In genomic region chr2:157367991-157368390, GRCm38 (mm10) we compare ENCODE assay signal across 8 mouse cellular contexts. TPM values are rescaled to one million over a fixed set of nuclear protein-coding genes. Genes with fewer than 3 reads are reported as not detected.
DNase-seq lines count a peak whose midpoint lies in the region; ATAC-seq and TF ChIP-seq lines count a peak whose summit lies in the region.

No protein-coding gene starts in this region.

- peak overlapping the region; percentile 95 for H3K9ac ChIP-seq in heart, embryonic 13.5 days
- peak overlapping the region; percentile 94 for H3K9ac ChIP-seq in ES-E14 (ENCODE audit: insufficient read depth, low read depth, low read length, poor library complexity, severe bottlenecking)
- H3K9ac ChIP-seq in forebrain, embryonic 16.5 days (replicated peaks; ENCODE audit: low read depth, low read length): peak overlapping the region; percentile 93
- H3K9ac ChIP-seq in liver, embryonic 16.5 days (ENCODE audit: low read depth, low read length): peak overlapping the region; percentile 90

- H3K4me2 ChIP-seq in heart, embryonic 13.5 days: peak overlapping the region; percentile 81
- H3K4me2 ChIP-seq in forebrain, embryonic 16.5 days (ENCODE audit: low read length): peak overlapping the region; percentile 93
- H3K4me2 ChIP-seq in liver, embryonic 16.5 days (ENCODE audit: low read depth, low read length): peak overlapping the region; percentile 70

- peak overlapping the region; percentile 90 for H3K27ac ChIP-seq in heart, embryonic 13.5 days (replicated peaks)
- H3K27ac ChIP-seq in ES-E14 (ENCODE audit: insufficient read depth, low read depth, low read length, poor library complexity, severe bottlenecking): peak overlapping the region; percentile 37; the same call in 1 of the 2 replicates
- H3K27ac ChIP-seq in forebrain, embryonic 16.5 days (ENCODE audit: low read length): peak overlapping the region; percentile 75
- peak overlapping the region; percentile 97 for H3K27ac ChIP-seq in liver, embryonic 16.5 days (ENCODE audit: low read length)

- in situ Hi-C loops in ES-E14 (cut with MboI; ENCODE audit: low sequenced_read_pairs in 2 of 2, unreplicated experiment in 2 of 2): no loop called here

- H3K27me3 ChIP-seq in heart, embryonic 13.5 days (replicated peaks): no peaks in the 10 kb centered on the region
- H3K27me3 ChIP-seq in forebrain, embryonic 16.5 days (replicated peaks; ENCODE audit: control insufficient read depth, insufficient read depth, low read length): no peaks in the 10 kb centered on the region
- H3K27me3 ChIP-seq in liver, embryonic 16.5 days (ENCODE audit: control insufficient read depth, insufficient read depth, low read depth, low read length): no peaks in the 10 kb centered on the region

- no peak for DNase-seq in heart, adult 9 months (ENCODE audit: low spot score in 2 of 2)
- no peak for DNase-seq in ES-E14 (ENCODE audit: low read depth, low spot score)
- DNase-seq in right cerebral cortex, adult 18-20 months: no peak
- DNase-seq in cerebellum, postnatal 25 days: no peak
- DNase-seq in left cerebral cortex, postnatal 10 days (ENCODE audit: extremely low spot score in 1 of 2, low spot score in 2 of 2): no peak

- peaks cover 39% of the 10 kb centered on the region for H3K4me1 ChIP-seq in heart, embryonic 13.5 days
- H3K4me1 ChIP-seq in ES-E14 (ENCODE audit: control insufficient read depth in 2 of 2, insufficient read depth in 2 of 2, low read length in 2 of 2, poor library complexity in 1 of 2): peaks cover 0 to 3% of the 10 kb centered on the region in 2 experiments; a peak in 1 of 4 replicates
- peaks cover 18% of the 10 kb centered on the region for H3K4me1 ChIP-seq in forebrain, embryonic 16.5 days (replicated peaks; ENCODE audit: control insufficient read depth, insufficient read depth, low read length)
- H3K4me1 ChIP-seq in liver, embryonic 16.5 days (ENCODE audit: control insufficient read depth, low read depth, low read length): peaks cover 14% of the 10 kb centered on the region

- peak overlapping the region; percentile 86 for H3K4me3 ChIP-seq in heart, embryonic 13.5 days
- H3K4me3 ChIP-seq in ES-E14 (ENCODE audit: insufficient read depth in 1 of 2, low read depth in 1 of 2, low read length in 2 of 2, poor library complexity in 1 of 2, severe bottlenecking in 1 of 2): peak overlapping the region; percentile 91 to 96
- peak overlapping the region; percentile 91 for H3K4me3 ChIP-seq in forebrain, embryonic 16.5 days (replicated peaks; ENCODE audit: low read length)
- peak overlapping the region; percentile 90 for H3K4me3 ChIP-seq in liver, embryonic 16.5 days (ENCODE audit: low read depth, low read length)

- intact Hi-C loops in left cerebral cortex, postnatal 10 days (cut with DNase I): no loop called here

- H3K36me3 ChIP-seq in heart, embryonic 13.5 days: peaks cover 7% of the 10 kb centered on the region; the same call in 1 of the 2 replicates
- peaks cover 2% of the 10 kb centered on the region; the same call in 1 of the 2 replicates for H3K36me3 ChIP-seq in ES-E14 (ENCODE audit: control insufficient read depth, insufficient read depth, low read length, poor library complexity, severe bottlenecking)
- H3K36me3 ChIP-seq in forebrain, embryonic 16.5 days (ENCODE audit: control insufficient read depth, insufficient read depth): no peaks in the 10 kb centered on the region
- no peaks in the 10 kb centered on the region for H3K36me3 ChIP-seq in liver, embryonic 16.5 days (ENCODE audit: control insufficient read depth, insufficient read depth)

- WGBS in heart, embryonic 13.5 days: 3% methylated on average over 13 of the region's 13 CpGs
- 10% methylated on average over 13 of the region's 13 CpGs for WGBS in forebrain, embryonic 16.5 days
- 2% methylated on average over 13 of the region's 13 CpGs for WGBS in liver, embryonic 16.5 days (ENCODE audit: insufficient replicate concordance)

- H3K9me3 ChIP-seq in heart, embryonic 13.5 days: no peaks in the 10 kb centered on the region
- H3K9me3 ChIP-seq in ES-E14 (ENCODE audit: control insufficient read depth, insufficient read depth, low read depth, low read length): no peaks in the 10 kb centered on the region
- H3K9me3 ChIP-seq in forebrain, embryonic 16.5 days (ENCODE audit: control insufficient read depth, low read length): no peaks in the 10 kb centered on the region
- no peaks in the 10 kb centered on the region for H3K9me3 ChIP-seq in liver, embryonic 16.5 days (replicated peaks; ENCODE audit: control insufficient read depth, low read length)

- no peak for ATAC-seq in heart, embryonic 13.5 days (ENCODE audit: extremely low read depth, insufficient number of reproducible peaks, low FRiP score, low TSS enrichment)
- no peak; the same call in 1 of the 2 replicates for ATAC-seq in forebrain, embryonic 16.5 days
- ATAC-seq in liver, embryonic 16.5 days (ENCODE audit: low read depth): peak; percentile 39

TF ChIP-seq in ES-E14, 5 proteins besides CTCF, POLR2A, EP300 and RAD21:
- TF ChIP-seq CHD2 (IDR thresholded peaks at IDR 0.05; ENCODE audit: low read depth, low read length): no peak
- no peak for TF ChIP-seq ZNF384 (IDR thresholded peaks at IDR 0.05; ENCODE audit: low read depth, low read length)
- TF ChIP-seq MAFK (IDR thresholded peaks at IDR 0.05; ENCODE audit: insufficient read depth, low read depth, low read length): no peak
- no peak for TF ChIP-seq HCFC1 (IDR thresholded peaks at IDR 0.05; ENCODE audit: borderline replicate concordance, insufficient read depth, low read length)
- TF ChIP-seq ZC3H11A (IDR thresholded peaks at IDR 0.05; ENCODE audit: borderline replicate concordance, low read depth, low read length): no peak

RNA-seq across cellular contexts. Expression of gene Manbal, which starts 0.6 kb away (rescaled TPM):
- polyA plus RNA-seq in heart, embryonic 13.5 days (2015; fragmentation: Nextera tagmentation; extraction: Ambion mirVana): 64.1 and 65.4 TPM in 2 replicates
- total RNA-seq in ES-E14 (2012; rRNA removed): 39.4 and 44.9 TPM in 2 replicates
- 97.5 and 105 TPM in 2 replicates for polyA plus RNA-seq in forebrain, embryonic 16.5 days (2015; fragmentation: Nextera tagmentation; extraction: Ambion mirVana)
- 20.1 and 20.5 TPM in 2 replicates for polyA plus RNA-seq in liver, embryonic 16.5 days (2015; fragmentation: Nextera tagmentation; extraction: Ambion mirVana)
- 10 to 100 TPM; 85.0 to 88.8 TPM for total RNA-seq in left cerebral cortex, postnatal 10 days (2021)

RNA-seq across cellular contexts. Expression of gene Ghrh, which starts 20.7 kb away (rescaled TPM):
- polyA plus RNA-seq in heart, embryonic 13.5 days (2015; fragmentation: Nextera tagmentation; extraction: Ambion mirVana): not detected in 2 replicates
- total RNA-seq in ES-E14 (2012; rRNA removed): not detected in 2 replicates
- polyA plus RNA-seq in forebrain, embryonic 16.5 days (2015; fragmentation: Nextera tagmentation; extraction: Ambion mirVana): 0.80 TPM in 1 of 2 replicates, not detected in the other
- polyA plus RNA-seq in liver, embryonic 16.5 days (2015; fragmentation: Nextera tagmentation; extraction: Ambion mirVana): not detected in 2 replicates
- not detected for total RNA-seq in left cerebral cortex, postnatal 10 days (2021)

RNA-seq across cellular contexts. Expression of gene Src, which starts 50.3 kb away (rescaled TPM):
- 7.3 and 7.6 TPM in 2 replicates for polyA plus RNA-seq in heart, embryonic 13.5 days (2015; fragmentation: Nextera tagmentation; extraction: Ambion mirVana)
- 32.5 and 36.7 TPM in 2 replicates for total RNA-seq in ES-E14 (2012; rRNA removed)
- 32.2 and 36.6 TPM in 2 replicates for polyA plus RNA-seq in forebrain, embryonic 16.5 days (2015; fragmentation: Nextera tagmentation; extraction: Ambion mirVana)
- 1.2 and 1.5 TPM in 2 replicates for polyA plus RNA-seq in liver, embryonic 16.5 days (2015; fragmentation: Nextera tagmentation; extraction: Ambion mirVana)
- total RNA-seq in left cerebral cortex, postnatal 10 days (2021): 10 to 100 TPM; 83.6 to 84.2 TPM

Comparison
In these comparisons a context has a peak if more than half of its experiments do, and no peak if none do; other contexts are left out.
1. H3K27ac ChIP-seq: peak in every context shown above with its lines; median percentile 97 in liver, embryonic 16.5 days; 90 in heart, embryonic 13.5 days; 75 in forebrain, embryonic 16.5 days; 37 in ES-E14.